Mouse (Mus musculus) embryonic facial prominence, embryonic 11.5 days (tissue): Measurements from ENCODE around the gene Gtf2ird1. TPM values are rescaled to one million over a fixed set of nuclear protein-coding genes. Genes with fewer than 3 reads are reported as not detected.

Experiments used
- ATAC-seq: fragments of 200-750 bp; cut with Nextera tagmentation; replicated peaks from 2 replicates; pipeline ENCODE4 v1.8.0; 2017; ENCODE audit warnings: low read depth; ENCODE audit not compliant: insufficient number of reproducible peaks, low FRiP score, low TSS enrichment
- DNase-seq: peaks from one replicate; pipeline ENCODE4 v3.0.0-alpha.2; 2015; ENCODE audit warnings: low spot score
- H3K27ac ChIP-seq: fragments of 300-500 bp; sonication (generic); replicated peaks from 2 replicates; pipeline ENCODE4 v1.5.1; 2014; ENCODE audit warnings: mild to moderate bottlenecking, low read depth, low read length, control low read depth
- H3K27me3 ChIP-seq: fragments of 300-500 bp; sonication (generic); 2 replicates; pipeline ENCODE4 v1.6.1; 2014; ENCODE audit warnings: mild to moderate bottlenecking, low read length, moderate library complexity, mixed read lengths; ENCODE audit not compliant: control insufficient read depth, insufficient read depth
- H3K36me3 ChIP-seq: fragments of 300-500 bp; sonication (generic); replicated peaks from 2 replicates; pipeline ENCODE4 v1.6.1; 2014; ENCODE audit warnings: low read depth, mild to moderate bottlenecking, low read length, moderate library complexity, mixed read lengths; ENCODE audit not compliant: control insufficient read depth, insufficient read depth
- H3K4me1 ChIP-seq: fragments of 300-500 bp; sonication (generic); 2 replicates; pipeline ENCODE4 v1.6.1; 2014; ENCODE audit warnings: low read length, mixed read lengths; ENCODE audit not compliant: control insufficient read depth, insufficient read depth
- H3K4me2 ChIP-seq: fragments of 300-500 bp; sonication (generic); 2 replicates; pipeline ENCODE4 v1.6.1; 2014; ENCODE audit warnings: low read depth, mild to moderate bottlenecking, control low read depth, low read length, moderate library complexity
- H3K4me3 ChIP-seq: fragments of 300-500 bp; sonication (generic); 2 replicates; pipeline ENCODE4 v1.5.1; 2014; ENCODE audit warnings: low read depth, low read length, control low read depth
- H3K9ac ChIP-seq: fragments of 300-500 bp; sonication (generic); replicated peaks from 2 replicates; pipeline ENCODE4 v1.6.1; 2014; ENCODE audit warnings: mild to moderate bottlenecking, control low read depth, low read length
- H3K9me3 ChIP-seq: fragments of 300-500 bp; sonication (generic); replicated peaks from 2 replicates; pipeline ENCODE4 v1.6.1; 2016; ENCODE audit warnings: mild to moderate bottlenecking, low read length, inconsistent platforms, mixed read lengths; ENCODE audit not compliant: control insufficient read depth
- WGBS: fragments of 180-500 bp; shearing (Covaris S2); extraction: QIAGEN DNeasy Blood & Tissue Kit; methylation state at CpG from one replicate; pipeline ENCODE4 v1.1.7; 2014; 5-methylcytosine and 5-hydroxymethylcytosine counted together
- polyA plus RNA-seq: library from polyadenylated mRNA; unstranded; fragments of >200 nt; fragmentation: Nextera tagmentation; extraction: Ambion mirVana; gene quantifications from 2 replicates; pipeline ENCODE4 v1.2.1, GENCODE M21; 2014

Gtf2ird1 gene
- polyA plus RNA-seq, 1 experiment from 2014 or later: 99.8 TPM

- ATAC-seq (no peak), DNase-seq (no peak)
- Histone ChIP-seq H3K4me3 (no peak overlapping the region), H3K4me1 (no peaks in the 10 kb centered on the region), H3K27ac (no peak overlapping the region), H3K9ac (no peak overlapping the region), H3K9me3 (no peaks in the 10 kb centered on the region), H3K27me3 (no peaks in the 10 kb centered on the region), H3K36me3 (no peaks in the 10 kb centered on the region), H3K4me2 (no peak overlapping the region)
- 71% methylated on average over 7 of the region's 7 CpGs for WGBS
Measured at GRCm38 (mm10) chr5:134316721-134317120, 139.8 kb downstream of the Gtf2ird1 start.

DNA sequence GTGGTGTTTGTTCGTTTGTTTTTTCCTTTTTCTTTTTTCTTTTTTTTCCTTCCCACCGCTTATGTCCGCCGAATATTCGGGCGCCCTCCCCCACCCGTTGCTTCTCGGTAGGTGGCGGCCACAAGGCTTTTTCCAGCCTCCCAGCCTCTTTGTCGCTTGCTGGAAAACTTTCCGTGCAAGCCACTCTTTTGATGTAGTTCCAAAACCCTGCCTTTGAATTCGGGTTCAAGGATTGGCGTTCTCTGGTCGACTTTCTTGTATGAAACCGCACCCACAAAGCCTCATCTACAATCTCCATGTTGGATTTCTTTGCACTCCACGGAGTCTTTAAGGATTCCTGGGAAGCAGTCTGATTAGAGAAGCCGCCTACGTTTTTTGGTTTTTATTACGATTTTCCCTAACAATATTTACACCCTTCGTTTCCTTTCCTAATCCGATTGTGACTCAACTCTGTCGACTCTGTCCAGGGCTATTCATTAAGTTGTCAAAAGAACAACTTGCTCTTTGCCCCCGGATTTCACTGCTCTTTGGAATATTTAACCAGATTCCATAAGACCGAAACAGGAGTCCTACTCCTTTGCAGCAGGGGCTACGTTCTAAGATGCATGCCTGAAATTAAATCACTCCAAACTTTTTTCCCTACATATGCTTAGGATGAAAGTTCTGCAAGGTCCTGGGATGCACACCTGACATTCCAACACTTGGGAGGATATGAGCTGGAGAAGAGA is 140.7 kb downstream of the Gtf2ird1 start:
- WGBS: 2% methylated on average over 25 of the region's 25 CpGs
- no peaks in the 10 kb centered on the region for H3K27me3 ChIP-seq
- peak overlapping the region; percentile 74 for H3K9ac ChIP-seq
- H3K9me3 ChIP-seq: no peaks in the 10 kb centered on the region
- DNase-seq: peak; percentile 74
- H3K27ac ChIP-seq: peak overlapping the region; percentile 89
- H3K4me2 ChIP-seq: peak overlapping the region; percentile 53
- peak overlapping the region; percentile 37 for H3K4me3 ChIP-seq
- no peaks in the 10 kb centered on the region for H3K4me1 ChIP-seq
- H3K36me3 ChIP-seq: no peaks in the 10 kb centered on the region
- no peak for ATAC-seq

- under 1% methylated on average over 40 of the region's 40 CpGs for WGBS
- Histone ChIP-seq H3K9me3 (no peaks in the 10 kb centered on the region), H3K9ac (peak within 1 kb of the TSS; percentile 100), H3K27ac (peak within 1 kb of the TSS; percentile 100), H3K4me3 (peak within 1 kb of the TSS; percentile 92), H3K4me2 (peak within 1 kb of the TSS; percentile 55), H3K4me1 (no peaks in the 10 kb centered on the region), H3K36me3 (peaks cover 4% of the 10 kb centered on the region; the same call in 1 of the 2 replicates), H3K27me3 (no peaks in the 10 kb centered on the region)
- ATAC-seq (peak; percentile 94), DNase-seq (peak; percentile 98)
Measured at GRCm38 (mm10) chr5:134314688-134315622, 141.6 kb downstream of the Gtf2ird1 start, which contains the start of gene Gtf2i. Gene Gtf2i, minus strand, starts transcription at chr5:134314760.

GRCm38 (mm10) chr5:134314068-134314674 is 142.3 kb downstream of the Gtf2ird1 start:
- peaks cover 8% of the 10 kb centered on the region for H3K36me3 ChIP-seq
- H3K4me2 ChIP-seq: peak overlapping the region; percentile 55
- H3K4me3 ChIP-seq: peak overlapping the region; percentile 92
- 1% methylated on average over 48 of the region's 64 CpGs for WGBS
- peak overlapping the region; percentile 100 for H3K27ac ChIP-seq
- H3K9ac ChIP-seq: peak overlapping the region; percentile 100
- ATAC-seq: peak; percentile 32
- no peaks in the 10 kb centered on the region for H3K9me3 ChIP-seq
- DNase-seq: no peak
- no peaks in the 10 kb centered on the region for H3K27me3 ChIP-seq
- H3K4me1 ChIP-seq: no peaks in the 10 kb centered on the region

DNA sequence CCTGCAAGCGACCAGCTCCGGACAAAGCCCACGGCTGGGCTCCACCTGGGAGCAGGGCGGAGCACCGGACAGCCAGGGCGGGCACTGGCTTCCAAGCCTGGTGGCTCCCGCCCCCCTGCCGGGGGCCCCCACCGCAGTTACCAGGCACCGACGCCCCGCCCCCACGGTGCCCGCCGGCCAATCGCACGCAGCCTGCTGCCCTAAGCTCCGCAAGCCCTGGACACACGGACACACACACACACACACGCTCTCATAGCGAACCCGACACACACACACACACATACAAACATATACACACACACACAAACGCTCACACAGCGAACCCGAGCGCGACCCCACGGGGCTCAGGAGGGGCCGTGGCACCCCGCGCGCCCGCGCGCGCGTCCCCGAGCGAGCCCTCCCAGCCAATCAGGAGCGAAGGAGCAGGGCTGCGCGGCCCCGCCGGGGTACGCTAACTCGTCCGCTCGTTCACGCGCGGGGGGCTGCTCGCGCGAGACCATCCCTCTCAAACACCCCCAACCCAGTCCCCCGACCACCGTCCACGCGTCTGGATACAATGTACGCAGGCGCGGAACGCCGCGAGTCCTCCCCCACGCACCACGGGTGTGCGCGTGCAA is 143.0 kb downstream of the Gtf2ird1 start:
- Histone ChIP-seq H3K4me1 (no peaks in the 10 kb centered on the region), H3K27me3 (no peaks in the 10 kb centered on the region), H3K4me3 (peak overlapping the region; percentile 92), H3K9me3 (no peaks in the 10 kb centered on the region), H3K27ac (peak overlapping the region; percentile 100), H3K4me2 (peak overlapping the region; percentile 55), H3K36me3 (peaks cover 8% of the 10 kb centered on the region), H3K9ac (peak overlapping the region; percentile 100)
- WGBS: under 1% methylated on average over 63 of the region's 68 CpGs
- ATAC-seq: peak; percentile 80
- DNase-seq: peak; percentile 97

- DNase-seq (peak; percentile 56), ATAC-seq (no peak)
- WGBS: 4% methylated on average over 19 of the region's 19 CpGs
- no peaks in the 10 kb centered on the region for H3K4me1 ChIP-seq
- H3K36me3 ChIP-seq: peaks cover 8% of the 10 kb centered on the region
- H3K27ac ChIP-seq: peak overlapping the region; percentile 100
- H3K4me2 ChIP-seq: peak overlapping the region; percentile 65
- no peaks in the 10 kb centered on the region for H3K27me3 ChIP-seq
- peak overlapping the region; percentile 100 for H3K9ac ChIP-seq
- peak overlapping the region; percentile 92 for H3K4me3 ChIP-seq
- no peaks in the 10 kb centered on the region for H3K9me3 ChIP-seq
Measured at GRCm38 (mm10) chr5:134312691-134313450, 143.6 kb downstream of the Gtf2ird1 start.

- Histone ChIP-seq H3K27ac (peak overlapping the region; percentile 52; the same call in 1 of the 2 replicates), H3K9me3 (no peaks in the 10 kb centered on the region), H3K4me3 (peak overlapping the region; percentile 92), H3K9ac (peak overlapping the region; percentile 100), H3K4me2 (peak overlapping the region; percentile 65), H3K27me3 (no peaks in the 10 kb centered on the region), H3K4me1 (no peaks in the 10 kb centered on the region), H3K36me3 (peaks cover 10% of the 10 kb centered on the region)
- no peak for DNase-seq
- no peak for ATAC-seq
- 73% methylated on average over 6 of the region's 6 CpGs for WGBS
Measured at GRCm38 (mm10) chr5:134311894-134312411, 144.6 kb downstream of the Gtf2ird1 start.
